In genomic region chr17:34615871-34616270, GRCm38 (mm10) we compare ENCODE assay signal across 12 mouse cellular contexts. TPM values are rescaled to one million over a fixed set of nuclear protein-coding genes. Genes with fewer than 3 reads are reported as not detected.
DNase-seq lines count a peak whose midpoint lies in the region; ATAC-seq and TF ChIP-seq lines count a peak whose summit lies in the region.
"Had no signal": no experiment of that assay in that cellular context is flagged by ENCODE, and none has a peak within 500 bp of the region (broad histone marks: within the 10 kb centered on the region; RNA-seq: fewer than 3 reads in every experiment).

Gene Egfl8 (minus strand): TSS chr17:34615971.

- no peak within 1 kb of the TSS for H3K9ac ChIP-seq in hindbrain, postnatal 0 days (replicated peaks; ENCODE audit: low read length)

- no peak for ATAC-seq in hindbrain, postnatal 0 days
- no peak for ATAC-seq in granulocyte monocyte progenitor cell, adult 5-6 weeks (replicated peaks; ENCODE audit: poor library complexity, severe bottlenecking)
- ATAC-seq: forebrain, embryonic 16.5 days; liver, embryonic 12.5 days had no signal

- H3K4me2 ChIP-seq in hindbrain, postnatal 0 days (ENCODE audit: low read depth, low read length): no peak within 1 kb of the TSS
- H3K4me2 ChIP-seq: liver, embryonic 12.5 days had no signal

- H3K27ac ChIP-seq in left cerebral cortex, adult 2 months: peak within 1 kb of the TSS; percentile 51; the same call in 1 of the 2 replicates
- peak within 1 kb of the TSS; percentile 23 for H3K27ac ChIP-seq in brown adipose tissue, adult 24 weeks (replicated peaks; ENCODE audit: low read depth, low read length)
- H3K27ac ChIP-seq in hindbrain, postnatal 0 days: no peak within 1 kb of the TSS; the same call in 1 of the 2 replicates
- H3K27ac ChIP-seq: liver, embryonic 12.5 days had no signal

- DNase-seq in gastrocnemius, postnatal 4 days (ENCODE audit: low spot score in 2 of 2): no peak
- DNase-seq in gastrocnemius, postnatal 14 days: no peak
- DNase-seq in left cerebral cortex, adult 2 months (ENCODE audit: extremely low spot score in 1 of 2, low spot score in 2 of 2): no peak
- DNase-seq in left cerebral cortex, postnatal 25 days (ENCODE audit: low spot score in 2 of 2): no peak
- DNase-seq in hindbrain, postnatal 0 days (ENCODE audit: low spot score): peak; percentile 0
- DNase-seq in frontal cortex, postnatal 14 days (ENCODE audit: low spot score in 2 of 2): no peak
- DNase-seq: embryo, embryonic 11 days; kidney, adult 11 months had no signal

- 52% methylated on average over 6 of the region's 6 CpGs for WGBS in hindbrain, postnatal 0 days

- H3K4me3 ChIP-seq in left cerebral cortex, adult 2 months: no peak within 1 kb of the TSS
- H3K4me3 ChIP-seq in brown adipose tissue, adult 24 weeks (ENCODE audit: insufficient read depth, low read depth, low read length): no peak within 1 kb of the TSS
- no peak within 1 kb of the TSS for H3K4me3 ChIP-seq in hindbrain, postnatal 0 days (ENCODE audit: low read length)
- H3K4me3 ChIP-seq: liver, embryonic 12.5 days had no signal

- intact Hi-C loops in gastrocnemius, postnatal 14 days (cut with DNase I; ENCODE audit: low total_unique reads): loop anchor here (5.0 to 10.0 kb wide), 2 partner anchors 44 to 171 kb away; no protein-coding TSS in a partner anchor
- intact Hi-C loops in left cerebral cortex, adult 2 months (cut with DNase I): no loop called here
- intact Hi-C loops in left cerebral cortex, postnatal 25 days (cut with DNase I): no loop called here

- no peak for TF ChIP-seq CTCF in left cerebral cortex, adult 2 months (IDR thresholded peaks at IDR 0.05)
- no peak for TF ChIP-seq CTCF in hindbrain, postnatal 0 days (IDR thresholded peaks at IDR 0.05; ENCODE audit: low read depth)

- no peaks in the 10 kb centered on the region for H3K27me3 ChIP-seq in hindbrain, postnatal 0 days (ENCODE audit: insufficient read depth, low read length)
- H3K27me3 ChIP-seq: liver, embryonic 12.5 days had no signal

- no peaks in the 10 kb centered on the region for H3K4me1 ChIP-seq in brown adipose tissue, adult 24 weeks (ENCODE audit: control insufficient read depth, insufficient read depth, insufficient read length, low read length)
- H3K4me1 ChIP-seq in hindbrain, postnatal 0 days (ENCODE audit: insufficient read depth, low read length): no peaks in the 10 kb centered on the region

- peaks cover 40% of the 10 kb centered on the region for H3K36me3 ChIP-seq in hindbrain, postnatal 0 days (ENCODE audit: insufficient read depth, low read length)

- no peaks in the 10 kb centered on the region for H3K9me3 ChIP-seq in hindbrain, postnatal 0 days (ENCODE audit: low read length)
- H3K9me3 ChIP-seq: liver, embryonic 12.5 days had no signal

RNA-seq across cellular contexts. Expression of gene Egfl8, which starts in this region (rescaled TPM):
- 10 to 100 TPM; 20.7 to 23.1 TPM for total RNA-seq in gastrocnemius, postnatal 4 days (2021)
- 10 to 100 TPM in 1 of 2 experiments, 1 to 10 TPM in 1; 5.4 to 11.1 TPM for total RNA-seq in gastrocnemius, postnatal 14 days (2021)
- total RNA-seq in left cerebral cortex, adult 2 months (2021): 1 to 10 TPM; 2.9 to 3.5 TPM
- 1 to 10 TPM; 3.9 to 5.1 TPM for total RNA-seq in left cerebral cortex, postnatal 25 days (2021)
- 1.4 TPM in 1 of 2 replicates, not detected in the other for polyA plus RNA-seq in brown adipose tissue, adult 24 weeks (2012; ENCODE audit: insufficient read depth, insufficient read length, missing spikeins)
- total RNA-seq in hindbrain, postnatal 0 days (2014; rRNA removed): 3.5 and 5.9 TPM in 2 replicates
- polyA plus RNA-seq in hindbrain, postnatal 0 days (2015; fragmentation: Nextera tagmentation; extraction: Ambion mirVana): 6.5 and 7.4 TPM in 2 replicates
- 2.1 TPM in 1 of 2 replicates, not detected in the other for total RNA-seq in granulocyte monocyte progenitor cell, adult 5-6 weeks (2014; fragmentation: Nextera tagmentation)
- total RNA-seq in granulocyte monocyte progenitor cell, adult 5-6 weeks (2017): not detected in 2 replicates
